Mouse (Mus musculus) heart, postnatal 0 days (tissue): Measurements from ENCODE around the gene Dppa3. TPM values are rescaled to one million over a fixed set of nuclear protein-coding genes. Genes with fewer than 3 reads are reported as not detected.
A peak's percentile ranks its signal among the peaks of the same experiment; 100 is the strongest.

Source experiments
- ATAC-seq: fragments of 200-750 bp; cut with Nextera tagmentation; 2 replicates; pipeline ENCODE4 v1.8.0; 2017; ENCODE audit warnings: low read depth, moderate number of reproducible peaks, moderate library complexity; ENCODE audit not compliant: insufficient read depth
- DNase-seq: peaks from one replicate; pipeline ENCODE4 v3.0.0-alpha.2; 2016; ENCODE audit warnings: low spot score
- H3K27ac ChIP-seq: fragments of 300-500 bp; sonication (generic); 2 replicates; pipeline ENCODE4 v1.5.1; 2014; ENCODE audit warnings: low read depth, mild to moderate bottlenecking
- H3K27me3 ChIP-seq: fragments of 300-500 bp; sonication (generic); 2 replicates; pipeline ENCODE4 v1.6.1; 2014; ENCODE audit warnings: low read length, mixed read lengths; ENCODE audit not compliant: control insufficient read depth, insufficient read depth
- H3K36me3 ChIP-seq: fragments of 300-500 bp; sonication (generic); replicated peaks from 2 replicates; pipeline ENCODE4 v1.6.1; 2014; ENCODE audit warnings: low read length, mixed read lengths; ENCODE audit not compliant: control insufficient read depth, insufficient read depth
- H3K4me1 ChIP-seq: fragments of 300-500 bp; sonication (generic); 2 replicates; pipeline ENCODE4 v1.6.1; 2014; ENCODE audit warnings: antibody characterized with exemption; ENCODE audit not compliant: control insufficient read depth, insufficient read depth
- H3K4me2 ChIP-seq: fragments of 300-500 bp; sonication (generic); 2 replicates; pipeline ENCODE4 v1.6.1; 2014; ENCODE audit warnings: low read depth, mild to moderate bottlenecking, low read length, moderate library complexity
- H3K4me3 ChIP-seq: fragments of 300-500 bp; sonication (generic); 2 replicates; pipeline ENCODE4 v1.5.1; 2014; ENCODE audit warnings: low read depth, low read length
- H3K9ac ChIP-seq: fragments of 300-500 bp; sonication (generic); replicated peaks from 2 replicates; pipeline ENCODE4 v1.6.1; 2014; ENCODE audit warnings: low read depth, low read length, mixed read lengths
- H3K9me3 ChIP-seq: fragments of 300-500 bp; sonication (generic); replicated peaks from 2 replicates; pipeline ENCODE4 v1.6.1; 2016; ENCODE audit warnings: low read length; ENCODE audit not compliant: control insufficient read depth
- CTCF ChIP-seq: IDR thresholded peaks from 2 replicates; pipeline ENCODE4 v1.5.1; 2016; ENCODE audit warnings: antibody characterized with exemption, control low read depth, low read depth
- EP300 ChIP-seq: IDR thresholded peaks from 2 replicates; pipeline ENCODE4 v1.6.1; 2016; ENCODE audit warnings: antibody characterized with exemption, low read depth
- WGBS: fragments of 180-500 bp; shearing (Covaris S2); extraction: QIAGEN DNeasy Blood & Tissue Kit; methylation state at CpG from one replicate; pipeline ENCODE4 v1.1.7; 2014; 5-methylcytosine and 5-hydroxymethylcytosine counted together
- polyA plus RNA-seq: library from polyadenylated mRNA; unstranded; fragments of >200 nt; fragmentation: Nextera tagmentation; extraction: Ambion mirVana; gene quantifications from 2 replicates; pipeline ENCODE4 v1.2.1, GENCODE M21; 2015
- total RNA-seq: library from RNA; depleted of rRNA; stranded (reverse); fragments of >200 nt; gene quantifications from 2 replicates; pipeline ENCODE4 v1.2.3, GENCODE M21; 2014; ENCODE audit warnings: low replicate concordance

The Dppa3 gene
- total and polyA plus RNA-seq, 2 experiments from 2014 or later, result 0.18 TPM; not detected in 1

- Histone ChIP-seq H3K27me3 (no peaks in the 10 kb centered on the region), H3K4me3 (no peak overlapping the region), H3K27ac (no peak overlapping the region), H3K4me2 (no peak overlapping the region), H3K9me3 (0 out of 2 replicates have a peak, but pooled peaks cover 2% of the 10 kb centered on the region), H3K36me3 (no peaks in the 10 kb centered on the region), H3K4me1 (no peaks in the 10 kb centered on the region), H3K9ac (no peak overlapping the region)
- ATAC-seq (no peak), DNase-seq (no peak)
- TF ChIP-seq EP300 (no peak), CTCF (no peak)
- 73% methylated on average over 3 of the region's 3 CpGs for WGBS
Measured at GRCm38 (mm10) chr6:122649903-122650302, 23.7 kb downstream of the Dppa3 start.

- TF ChIP-seq CTCF (no peak), EP300 (no peak)
- ATAC-seq (no peak), DNase-seq (no peak)
- 69% methylated on average over 5 of the region's 5 CpGs for WGBS
- Histone ChIP-seq H3K4me1 (no peaks in the 10 kb centered on the region), H3K27ac (no peak overlapping the region), H3K4me2 (no peak overlapping the region), H3K36me3 (no peaks in the 10 kb centered on the region), H3K4me3 (no peak overlapping the region), H3K27me3 (no peaks in the 10 kb centered on the region), H3K9me3 (0 out of 2 replicates have a peak, but pooled peaks cover 2% of the 10 kb centered on the region), H3K9ac (no peak overlapping the region)
Measured at GRCm38 (mm10) chr6:122650398-122650980, 24.3 kb downstream of the Dppa3 start.

- no peak for TF ChIP-seq CTCF
- TF ChIP-seq EP300, result no peak
- H3K4me1 ChIP-seq, result no peaks in the 10 kb centered on the region
- no peak overlapping the region for H3K4me3 ChIP-seq
- WGBS, result 62% methylated on average over 6 of the region's 6 CpGs
- no peak overlapping the region for H3K4me2 ChIP-seq
- no peaks in the 10 kb centered on the region for H3K9me3 ChIP-seq
- no peak overlapping the region for H3K9ac ChIP-seq
- no peak for ATAC-seq
- H3K27me3 ChIP-seq, result no peaks in the 10 kb centered on the region
- H3K36me3 ChIP-seq, result no peaks in the 10 kb centered on the region
- no peak for DNase-seq
- no peak overlapping the region for H3K27ac ChIP-seq
Measured at GRCm38 (mm10) chr6:122654301-122654700, 28.1 kb downstream of the Dppa3 start.

DNA sequence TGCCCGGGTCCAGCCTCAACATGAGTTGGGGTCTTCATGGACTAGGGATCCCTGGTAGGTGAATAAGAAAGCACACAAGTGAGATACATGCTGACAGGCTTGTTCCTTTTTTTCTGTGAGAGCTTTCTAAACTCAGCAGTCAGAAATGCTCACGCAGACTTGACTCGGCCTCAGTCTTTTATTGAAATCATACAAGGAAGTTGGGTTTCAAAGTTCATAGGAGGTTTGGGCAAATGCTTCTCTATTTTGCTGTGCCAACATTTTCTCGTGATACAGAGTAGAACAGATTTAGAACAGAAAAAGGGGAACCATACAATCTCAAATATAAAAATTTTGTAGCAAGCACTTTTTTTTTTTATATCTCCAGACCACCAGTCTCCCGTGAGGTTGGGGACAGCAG is 31.4 kb downstream of the Dppa3 start:
- H3K27ac ChIP-seq, result no peak overlapping the region
- H3K9me3 ChIP-seq, result no peaks in the 10 kb centered on the region
- no peaks in the 10 kb centered on the region for H3K36me3 ChIP-seq
- ATAC-seq (no peak), DNase-seq (no peak)
- no peak overlapping the region for H3K9ac ChIP-seq
- H3K4me3 ChIP-seq, result no peak overlapping the region
- H3K4me2 ChIP-seq, result no peak overlapping the region
- TF ChIP-seq CTCF (no peak), EP300 (no peak)
- H3K27me3 ChIP-seq, result 0 out of 2 replicates have a peak, but pooled peaks cover 7% of the 10 kb centered on the region
- H3K4me1 ChIP-seq, result no peaks in the 10 kb centered on the region
- WGBS, result 65% methylated on average over 5 of the region's 5 CpGs

- no peak for ATAC-seq
- 10% methylated on average over 7 of the region's 7 CpGs for WGBS
- TF ChIP-seq CTCF (no peak), EP300 (no peak)
Measured at GRCm38 (mm10) chr6:122659567-122659966, 33.4 kb downstream of the Dppa3 start.

DNA sequence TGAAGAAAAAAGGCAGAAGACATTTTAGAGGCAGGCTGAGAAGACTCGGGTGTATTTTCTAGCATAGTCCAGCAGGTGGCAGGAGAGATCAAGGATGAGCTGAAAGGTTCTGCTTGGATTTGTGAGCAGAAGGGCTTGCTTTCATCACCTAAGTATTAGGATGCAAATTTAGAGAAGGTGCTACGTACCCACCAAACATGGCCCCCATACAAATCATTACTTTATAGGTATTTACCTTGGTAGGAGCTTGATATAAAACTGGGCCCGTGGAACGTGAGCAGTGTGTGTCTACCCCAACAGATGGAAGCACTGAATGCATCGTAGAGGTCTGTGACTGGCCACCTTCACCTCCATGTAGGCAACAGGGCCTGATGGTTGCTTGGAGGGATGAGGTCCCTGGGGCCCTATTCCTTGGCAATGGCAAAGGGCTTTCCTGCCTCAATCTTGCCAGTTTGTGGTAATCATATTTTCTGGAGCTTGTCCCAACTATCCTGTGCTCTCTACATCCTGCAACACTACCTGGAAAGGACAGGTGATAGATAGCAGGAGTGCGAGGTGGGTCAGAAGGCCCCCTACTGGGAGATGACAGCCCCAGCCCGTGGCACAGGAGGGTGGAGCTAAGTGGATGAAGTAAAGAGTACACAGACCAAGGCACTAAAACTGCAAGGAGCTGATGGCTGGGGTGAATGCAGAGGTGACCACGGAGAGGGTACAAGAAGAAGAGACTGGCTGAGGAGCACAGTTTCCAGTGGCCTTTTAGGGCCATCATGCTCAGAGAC is 34.6 kb downstream of the Dppa3 start:
- WGBS, result 32% methylated on average over 8 of the region's 8 CpGs
- Histone ChIP-seq H3K4me3 (no peak overlapping the region), H3K4me1 (0 out of 2 replicates have a peak, but pooled peaks cover 3% of the 10 kb centered on the region), H3K27me3 (0 out of 2 replicates have a peak, but pooled peaks cover 7% of the 10 kb centered on the region), H3K9ac (no peak overlapping the region), H3K4me2 (no peak overlapping the region), H3K27ac (no peak overlapping the region), H3K36me3 (no peaks in the 10 kb centered on the region), H3K9me3 (no peaks in the 10 kb centered on the region)
- DNase-seq (peak; percentile 37), ATAC-seq (no peak)
- TF ChIP-seq EP300 (no peak), CTCF (peak; percentile 68)

More at GRCm38 (mm10) chr6:122659567-122659966, 33.4 kb downstream of the Dppa3 start:
- DNase-seq, result peak; percentile 47
- no peaks in the 10 kb centered on the region for H3K9me3 ChIP-seq
- no peaks in the 10 kb centered on the region for H3K4me1 ChIP-seq
- H3K4me3 ChIP-seq, result no peak overlapping the region
- no peak overlapping the region for H3K4me2 ChIP-seq
- no peaks in the 10 kb centered on the region for H3K36me3 ChIP-seq
- no peak overlapping the region for H3K9ac ChIP-seq
- no peak overlapping the region for H3K27ac ChIP-seq
- H3K27me3 ChIP-seq, result 0 out of 2 replicates have a peak, but pooled peaks cover 7% of the 10 kb centered on the region
